Mouse (Mus musculus): Measurements from ENCODE around the gene Vezf1.

Gene Vezf1

GRCm38 (mm10) chr11:88098787-88099598, 30.9 kb downstream of the Vezf1 start:
- DNase-seq = peak; percentile 88

- DNase-seq = peak; percentile 72
These were observed 31.5 kb downstream of the Vezf1 start for GRCm38 (mm10) chr11:88099599-88100023.

- DNase-seq = no peak
These were observed 32.1 kb downstream of the Vezf1 start for GRCm38 (mm10) chr11:88100170-88100569.

- no peak for DNase-seq
These were observed 35.3 kb downstream of the Vezf1 start for GRCm38 (mm10) chr11:88103214-88103941.

- DNase-seq = peak; percentile 28
These were observed 37.6 kb downstream of the Vezf1 start for GRCm38 (mm10) chr11:88105494-88106291.

- DNase-seq = no peak
These were observed 38.1 kb downstream of the Vezf1 start for GRCm38 (mm10) chr11:88106292-88106554.

GRCm38 (mm10) chr11:88107365-88107764, 39.3 kb downstream of the Vezf1 start:
- no peak for DNase-seq

- DNase-seq = no peak
These were observed 42.0 kb downstream of the Vezf1 start for GRCm38 (mm10) chr11:88110031-88110594.

- no peak for DNase-seq
These were observed 44.0 kb downstream of the Vezf1 start for GRCm38 (mm10) chr11:88112078-88112477.

GRCm38 (mm10) chr11:88112677-88113333, 44.7 kb downstream of the Vezf1 start:
- no peak for DNase-seq

GRCm38 (mm10) chr11:88113543-88114271, 45.6 kb downstream of the Vezf1 start:
- DNase-seq = peak; percentile 63

GRCm38 (mm10) chr11:88114871-88115301, 46.8 kb downstream of the Vezf1 start:
- DNase-seq = peak; percentile 74

GRCm38 (mm10) chr11:88116568-88116967, 48.5 kb downstream of the Vezf1 start:
- DNase-seq = no peak

GRCm38 (mm10) chr11:88117356-88118090, 49.4 kb downstream of the Vezf1 start:
- no peak for DNase-seq

- DNase-seq = no peak
These were observed 50.0 kb downstream of the Vezf1 start for GRCm38 (mm10) chr11:88118091-88118440.

GRCm38 (mm10) chr11:88118817-88119642, 51.0 kb downstream of the Vezf1 start:
- peak; percentile 89 for DNase-seq

GRCm38 (mm10) chr11:88122545-88122944, 54.5 kb downstream of the Vezf1 start:
- no peak for DNase-seq

GRCm38 (mm10) chr11:88123021-88123420, 54.9 kb downstream of the Vezf1 start:
- DNase-seq = no peak

GRCm38 (mm10) chr11:88123731-88124130, 55.7 kb downstream of the Vezf1 start:
- no peak for DNase-seq

- no peak for DNase-seq
These were observed 57.4 kb downstream of the Vezf1 start for GRCm38 (mm10) chr11:88125483-88125882.

All from retina, postnatal 1 day (tissue).